Mouse (Mus musculus): Measurements from ENCODE around the gene Gm45208. TPM values are rescaled to one million over a fixed set of nuclear protein-coding genes. Genes with fewer than 3 reads are reported as not detected.
"Not testable (repeated sequence)": the region's sequence is repeated elsewhere in the genome, so short reads cannot be mapped to it uniquely, and the experiment has no call there.

The Gm45208 gene
- polyA plus RNA-seq, 1 experiment from 2014 or later, result 0.30 TPM

GRCm38 (mm10) chrX:7692862-7693261 lies 29.2 kb upstream of the Gm45208 start:
- H3K36me3 ChIP-seq (ENCODE audit: insufficient read depth, low read length), result no peaks in the 10 kb centered on the region
- no peaks in the 10 kb centered on the region for H3K27me3 ChIP-seq (ENCODE audit: insufficient read depth, low read length)
- no peak overlapping the region for H3K4me2 ChIP-seq (ENCODE audit: low read length)
- peak; percentile 65 for TF ChIP-seq CTCF (IDR thresholded peaks at IDR 0.05; ENCODE audit: low read depth)
- no peak overlapping the region for H3K27ac ChIP-seq
- no peak overlapping the region for H3K9ac ChIP-seq (ENCODE audit: low read depth, low read length)
- H3K4me1 ChIP-seq (replicated peaks; ENCODE audit: insufficient read depth, low read length), result no peaks in the 10 kb centered on the region
- no peaks in the 10 kb centered on the region for H3K9me3 ChIP-seq (replicated peaks; ENCODE audit: low read length)
- DNase-seq (ENCODE audit: low spot score) (peak; percentile 49), ATAC-seq (replicated peaks; ENCODE audit: low FRiP score, low read depth) (no peak)
- no peak overlapping the region for H3K4me3 ChIP-seq (replicated peaks; ENCODE audit: low read depth, low read length)
- WGBS, result 45% methylated on average over 4 of the region's 4 CpGs

DNA sequence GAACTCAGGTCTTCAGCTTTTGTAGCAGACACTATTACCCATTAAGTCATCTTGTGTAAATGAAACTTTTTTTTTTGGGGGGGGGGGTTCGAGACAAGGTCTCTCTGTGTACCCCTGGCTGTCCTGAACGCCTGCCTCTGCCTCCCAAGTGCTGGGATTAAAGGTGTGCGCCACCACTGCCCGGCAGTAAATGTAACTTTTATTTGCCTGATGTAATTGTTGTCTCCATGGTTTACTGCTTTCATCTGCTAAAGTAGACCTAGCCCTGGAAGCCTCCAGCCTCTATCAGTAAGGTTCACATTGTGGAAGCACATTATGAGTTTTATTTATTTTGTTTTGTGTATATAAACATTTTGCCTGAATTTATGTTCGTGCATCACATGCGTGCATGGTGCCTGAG lies 25.5 kb upstream of the Gm45208 start:
- TF ChIP-seq CTCF (IDR thresholded peaks at IDR 0.05; ENCODE audit: low read depth), result no peak
- ATAC-seq (replicated peaks; ENCODE audit: low FRiP score, low read depth) (peak; percentile 15; the same call in 1 of the 2 replicates), DNase-seq (ENCODE audit: low spot score) (no peak)
- no peak overlapping the region for H3K27ac ChIP-seq
- peak overlapping the region; percentile 35; the same call in 1 of the 2 replicates for H3K4me2 ChIP-seq (ENCODE audit: low read length)
- H3K4me1 ChIP-seq (replicated peaks; ENCODE audit: insufficient read depth, low read length), result no peaks in the 10 kb centered on the region
- H3K4me3 ChIP-seq (replicated peaks; ENCODE audit: low read depth, low read length), result peak overlapping the region; percentile 51; the same call in 1 of the 2 replicates
- H3K9me3 ChIP-seq (replicated peaks; ENCODE audit: low read length), result no peaks in the 10 kb centered on the region
- H3K9ac ChIP-seq (ENCODE audit: low read depth, low read length), result no peak overlapping the region
- no peaks in the 10 kb centered on the region for H3K27me3 ChIP-seq (ENCODE audit: insufficient read depth, low read length)
- no peaks in the 10 kb centered on the region for H3K36me3 ChIP-seq (ENCODE audit: insufficient read depth, low read length)
- WGBS, result 41% methylated on average over 6 of the region's 6 CpGs

GRCm38 (mm10) chrX:7696954-7697381 lies 25.1 kb upstream of the Gm45208 start, which contains the start of gene Gpkow:
Gene Gpkow (plus strand): TSS chrX:7697131.
- 19% methylated on average over 33 of the region's 33 CpGs for WGBS
- Histone ChIP-seq H3K27me3 (ENCODE audit: insufficient read depth, low read length) (no peaks in the 10 kb centered on the region), H3K4me3 (replicated peaks; ENCODE audit: low read depth, low read length) (peak within 1 kb of the TSS; percentile 51), H3K4me2 (ENCODE audit: low read length) (peak within 1 kb of the TSS; percentile 53), H3K9me3 (replicated peaks; ENCODE audit: low read length) (no peaks in the 10 kb centered on the region), H3K9ac (ENCODE audit: low read depth, low read length) (peak within 1 kb of the TSS; percentile 59), H3K36me3 (ENCODE audit: insufficient read depth, low read length) (no peaks in the 10 kb centered on the region), H3K4me1 (replicated peaks; ENCODE audit: insufficient read depth, low read length) (no peaks in the 10 kb centered on the region), H3K27ac (peak within 1 kb of the TSS; percentile 50; the same call in 1 of the 2 replicates)
- DNase-seq (ENCODE audit: low spot score) (peak; percentile 95), ATAC-seq (replicated peaks; ENCODE audit: low FRiP score, low read depth) (peak; percentile 94)
- TF ChIP-seq CTCF (IDR thresholded peaks at IDR 0.05; ENCODE audit: low read depth), result no peak; the same call in 1 of the 2 replicates

DNA sequence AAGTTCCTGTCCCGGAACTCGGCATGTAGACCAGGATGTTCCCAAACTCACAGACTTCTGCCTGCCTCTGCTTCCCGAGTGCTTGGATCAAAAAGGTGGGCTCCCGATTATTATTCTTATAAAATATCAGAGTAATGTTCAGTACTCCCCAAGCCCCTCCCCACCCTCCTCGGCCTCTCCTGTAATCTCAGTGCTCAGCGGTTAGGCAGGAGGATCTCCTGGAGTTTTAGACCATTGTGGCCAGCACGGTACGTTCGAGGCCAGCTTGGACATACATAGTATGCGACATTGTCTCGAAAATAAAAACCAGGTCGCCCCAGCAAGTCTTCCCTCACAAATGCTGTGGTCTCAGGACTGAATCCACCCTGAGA lies 8.3 kb upstream of the Gm45208 start:
- DNase-seq (ENCODE audit: low spot score); H3K36me3 ChIP-seq (ENCODE audit: insufficient read depth, low read length); H3K27ac ChIP-seq; H3K9me3 ChIP-seq (replicated peaks; ENCODE audit: low read length); ATAC-seq (replicated peaks; ENCODE audit: low FRiP score, low read depth); H3K4me1 ChIP-seq (replicated peaks; ENCODE audit: insufficient read depth, low read length); H3K27me3 ChIP-seq (ENCODE audit: insufficient read depth, low read length): not testable (repeated sequence)
- Histone ChIP-seq H3K9ac (ENCODE audit: low read depth, low read length) (peak overlapping the region; percentile 31; the same call in 1 of the 2 replicates), H3K4me3 (replicated peaks; ENCODE audit: low read depth, low read length) (0 out of 2 replicates have a peak overlapping the region, but pooled peaks have one; percentile 21), H3K4me2 (ENCODE audit: low read length) (peak overlapping the region; percentile 50)
- WGBS, result 42% methylated on average over 5 of the region's 12 CpGs

DNA sequence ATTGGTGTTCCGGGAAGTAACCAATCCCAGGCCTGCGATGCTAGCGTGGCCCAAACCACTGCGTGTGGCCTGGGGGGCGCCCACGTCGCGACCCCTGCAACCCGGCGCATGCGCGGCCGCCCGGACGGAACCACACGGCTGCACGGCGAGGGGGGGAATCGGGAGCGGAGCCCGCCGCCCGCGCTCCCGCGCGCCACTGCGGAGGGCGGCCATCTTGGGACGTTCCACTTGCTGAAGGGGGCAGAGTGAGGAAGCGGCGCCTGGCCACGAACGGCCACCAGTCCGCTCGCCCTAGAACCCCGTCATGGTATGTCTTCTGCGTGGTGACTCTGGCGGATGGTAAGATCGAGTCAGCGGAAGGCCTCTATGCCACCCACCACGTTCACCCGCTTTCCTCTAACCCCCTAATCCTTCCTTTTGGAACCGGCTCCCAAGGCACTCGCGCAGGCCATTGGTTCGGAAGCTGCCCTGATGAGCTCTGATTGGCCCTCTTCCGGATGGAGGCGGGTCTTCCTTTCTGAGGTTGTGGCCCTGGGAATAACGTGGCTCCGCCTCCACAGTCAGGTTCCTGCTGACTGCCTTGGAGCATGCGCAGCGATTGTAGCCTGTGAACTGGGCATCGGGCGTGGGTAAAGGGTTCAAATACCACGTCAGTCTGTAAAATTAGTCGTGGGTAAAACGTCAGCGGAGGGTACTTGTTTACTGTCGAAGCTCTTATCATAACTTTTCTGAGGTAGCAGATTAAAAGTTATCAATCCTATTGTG lies 7.7 kb upstream of the Gm45208 start, which contains the start of gene Wdr45:
TSS of gene Wdr45 (plus strand) at position 199 of the 765 bp plus-strand sequence.
- DNase-seq (ENCODE audit: low spot score) (peak; percentile 96), ATAC-seq (replicated peaks; ENCODE audit: low FRiP score, low read depth) (peak; percentile 96)
- H3K36me3 ChIP-seq (ENCODE audit: insufficient read depth, low read length); H3K4me1 ChIP-seq (replicated peaks; ENCODE audit: insufficient read depth, low read length); H3K27me3 ChIP-seq (ENCODE audit: insufficient read depth, low read length); H3K9me3 ChIP-seq (replicated peaks; ENCODE audit: low read length): not testable (repeated sequence)
- 0 out of 2 replicates have a peak within 1 kb of the TSS, but pooled peaks have one; percentile 47 for H3K27ac ChIP-seq
- H3K4me3 ChIP-seq (replicated peaks; ENCODE audit: low read depth, low read length), result 0 out of 2 replicates have a peak within 1 kb of the TSS, but pooled peaks have one; percentile 21
- WGBS, result 15% methylated on average over 41 of the region's 60 CpGs
- H3K9ac ChIP-seq (ENCODE audit: low read depth, low read length), result peak within 1 kb of the TSS; percentile 31; the same call in 1 of the 2 replicates
- H3K4me2 ChIP-seq (ENCODE audit: low read length), result peak within 1 kb of the TSS; percentile 50

- not testable (repeated sequence) for H3K4me2 ChIP-seq (ENCODE audit: low read length); H3K27ac ChIP-seq; ATAC-seq (replicated peaks; ENCODE audit: low FRiP score, low read depth); DNase-seq (ENCODE audit: low spot score); H3K9me3 ChIP-seq (replicated peaks; ENCODE audit: low read length); H3K4me1 ChIP-seq (replicated peaks; ENCODE audit: insufficient read depth, low read length); H3K27me3 ChIP-seq (ENCODE audit: insufficient read depth, low read length); H3K4me3 ChIP-seq (replicated peaks; ENCODE audit: low read depth, low read length); H3K9ac ChIP-seq (ENCODE audit: low read depth, low read length); H3K36me3 ChIP-seq (ENCODE audit: insufficient read depth, low read length)
- 33% methylated on average over 1 of the region's 1 CpGs for WGBS
- peak; percentile 29; the same call in 1 of the 2 replicates for TF ChIP-seq CTCF (IDR thresholded peaks at IDR 0.05; ENCODE audit: low read depth)
These were observed 6.0 kb upstream of the Gm45208 start for GRCm38 (mm10) chrX:7716058-7716457.

Measured in kidney, postnatal 0 days (tissue).